Mouse (Mus musculus) cerebellum, adult 2 months (tissue): ENCODE data around the gene Naaladl1.

Source experiments
- CTCF ChIP-seq: fragments of 200-500 bp; IDR thresholded peaks from 2 replicates; pipeline ENCODE4 v1.5.1; 2011; ENCODE audit warnings: low read depth, mild to moderate bottlenecking, control low read depth, low read length, moderate library complexity, borderline replicate concordance; ENCODE audit not compliant: insufficient read depth
- POLR2A ChIP-seq: fragments of 200-500 bp; IDR thresholded peaks from 2 replicates; pipeline ENCODE4 v1.6.1; 2011; ENCODE audit warnings: low read length, control low read depth, borderline replicate concordance; ENCODE audit not compliant: insufficient read depth

DNA sequence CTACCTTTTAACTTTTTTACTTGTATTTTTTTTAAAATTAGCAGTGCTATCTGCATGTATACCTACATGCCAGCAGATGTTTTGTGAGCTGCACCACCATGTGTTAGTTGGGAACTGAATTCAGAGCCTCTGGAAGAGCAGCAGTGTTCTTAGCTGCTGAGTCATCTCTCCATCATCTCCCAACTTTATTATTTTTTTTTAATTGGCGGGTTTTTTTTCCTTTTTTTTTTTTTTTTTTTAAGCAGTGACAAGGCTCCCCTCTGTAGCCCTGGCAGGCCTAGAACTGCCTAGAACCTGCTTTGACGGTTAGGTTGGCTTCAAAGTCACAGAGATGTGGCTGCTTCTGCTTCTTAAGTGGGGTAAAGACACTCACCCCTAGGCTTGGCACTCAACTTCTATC is 19.3 kb downstream of the Naaladl1 start:
- no peak for TF ChIP-seq POLR2A
- no peak for TF ChIP-seq CTCF
